Mouse (Mus musculus) limb, embryonic 14.5 days (tissue): ENCODE results near the gene Wtap. TPM values are rescaled to one million over a fixed set of nuclear protein-coding genes. Genes with fewer than 3 reads are reported as not detected.
A peak's percentile ranks its signal among the peaks of the same experiment; 100 is the strongest.
"Not testable (repeated sequence)": the region's sequence is repeated elsewhere in the genome, so short reads cannot be mapped to it uniquely, and the experiment has no call there.

Experiments
- ATAC-seq: fragments of 200-750 bp; cut with Nextera tagmentation; 2 replicates; pipeline ENCODE4 v1.8.0; 2017; ENCODE audit warnings: low read depth, moderate number of reproducible peaks, moderate TSS enrichment; ENCODE audit not compliant: low FRiP score
- DNase-seq: peaks from one replicate; pipeline ENCODE4 v3.0.0-alpha.2; 2015; ENCODE audit warnings: low spot score
- H3K27ac ChIP-seq: fragments of 300-500 bp; sonication (generic); replicated peaks from 2 replicates; pipeline ENCODE4 v1.5.1; 2014; ENCODE audit warnings: low read depth, mild to moderate bottlenecking, low read length, moderate library complexity, mixed read lengths
- H3K27me3 ChIP-seq: fragments of 300-500 bp; sonication (generic); 2 replicates; pipeline ENCODE4 v1.6.1; 2014; ENCODE audit warnings: low read length, mixed read lengths; ENCODE audit not compliant: control insufficient read depth, insufficient read depth
- H3K36me3 ChIP-seq: fragments of 300-500 bp; sonication (generic); 2 replicates; pipeline ENCODE4 v1.6.1; 2014; ENCODE audit warnings: mild to moderate bottlenecking, low read length, moderate library complexity, mixed read lengths; ENCODE audit not compliant: control insufficient read depth, insufficient read depth
- H3K4me1 ChIP-seq: fragments of 300-500 bp; sonication (generic); 2 replicates; pipeline ENCODE4 v1.6.1; 2014; ENCODE audit warnings: antibody characterized with exemption, low read length, mixed read lengths; ENCODE audit not compliant: control insufficient read depth, insufficient read depth
- H3K4me2 ChIP-seq: fragments of 300-500 bp; sonication (generic); replicated peaks from 2 replicates; pipeline ENCODE4 v1.6.1; 2014; ENCODE audit warnings: low read depth, mild to moderate bottlenecking, low read length, moderate library complexity; ENCODE audit not compliant: severe bottlenecking
- H3K4me3 ChIP-seq: fragments of 300-500 bp; sonication (generic); replicated peaks from 2 replicates; pipeline ENCODE4 v1.5.1; 2014; ENCODE audit warnings: low read length
- H3K9ac ChIP-seq: fragments of 300-500 bp; sonication (generic); 2 replicates; pipeline ENCODE4 v1.6.1; 2014; ENCODE audit warnings: mild to moderate bottlenecking, low read depth, low read length, moderate library complexity; ENCODE audit not compliant: severe bottlenecking
- H3K9me3 ChIP-seq: fragments of 300-500 bp; sonication (generic); 2 replicates; pipeline ENCODE4 v1.6.1; 2016; ENCODE audit warnings: low read length; ENCODE audit not compliant: control insufficient read depth
- POLR2A ChIP-seq: fragments of 200-500 bp; IDR thresholded peaks from 2 replicates; pipeline ENCODE4 v1.8.0; 2012; ENCODE audit warnings: inconsistent platforms, mild to moderate bottlenecking, moderate library complexity, borderline replicate concordance; ENCODE audit not compliant: insufficient read depth, insufficient read length; ENCODE audit errors: extremely low read depth
- WGBS: fragments of 180-500 bp; shearing (Covaris S2); extraction: QIAGEN DNeasy Blood & Tissue Kit; methylation state at CpG from one replicate; pipeline ENCODE4 v1.1.7; 2014; 5-methylcytosine and 5-hydroxymethylcytosine counted together
- polyA plus RNA-seq, 2 experiments: library from polyadenylated mRNA; depleted of rRNA in 1 of 2; stranded (reverse) in 1 of 2; unstranded in 1 of 2; fragments of >200 nt; fragmentation: Nextera tagmentation in 1 of 2; extraction: Ambion mirVana in 1 of 2; gene quantifications; 2 replicates each; pipeline versions ENCODE4 v1.2.1 to v1.2.3; 2012 to 2014

Gene Wtap
- polyA plus RNA-seq, 2 experiments: 86.1 to 135 TPM

DNA sequence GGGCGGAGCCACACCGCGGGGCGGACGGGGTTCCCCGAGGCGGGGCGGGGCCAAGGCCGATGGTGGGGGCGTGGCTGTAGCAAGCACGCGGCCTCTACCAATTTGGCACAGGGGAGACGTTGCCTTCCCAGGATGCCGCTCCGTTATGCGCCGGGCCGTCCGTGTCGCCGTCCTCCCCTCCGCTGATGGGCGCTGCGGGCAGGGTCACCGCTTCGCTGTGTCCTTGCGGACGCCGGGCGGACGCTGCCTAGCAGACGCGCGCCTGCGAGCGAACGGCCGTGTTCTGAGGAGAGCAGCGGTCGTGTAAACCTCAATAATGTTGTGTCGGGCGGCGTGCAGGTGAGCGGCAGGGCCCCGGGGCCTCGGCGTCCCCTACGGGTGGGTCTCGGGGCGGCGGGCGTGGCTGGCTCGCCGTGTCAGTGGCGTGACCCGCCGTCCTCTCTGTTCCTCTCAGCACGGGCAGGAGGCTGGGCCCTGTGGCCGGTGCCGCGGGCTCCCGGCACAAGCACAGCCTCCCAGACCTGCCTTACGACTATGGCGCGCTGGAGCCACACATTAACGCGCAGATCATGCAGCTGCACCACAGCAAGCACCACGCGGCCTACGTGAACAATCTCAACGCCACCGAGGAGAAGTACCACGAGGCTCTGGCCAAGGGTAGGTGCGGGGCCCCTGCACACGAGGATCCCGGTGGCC lies 13.9 kb upstream of the Wtap start:
- H3K9ac ChIP-seq: peak overlapping the region; percentile 73
- under 1% methylated on average over 45 of the region's 76 CpGs for WGBS
- H3K27me3 ChIP-seq: no peaks in the 10 kb centered on the region
- H3K4me3 ChIP-seq: peak overlapping the region; percentile 82
- H3K4me2 ChIP-seq: peak overlapping the region; percentile 76
- DNase-seq (peak; percentile 95), ATAC-seq (peak; percentile 98)
- peaks cover 13% of the 10 kb centered on the region for H3K36me3 ChIP-seq
- H3K9me3 ChIP-seq: no peaks in the 10 kb centered on the region
- H3K4me1 ChIP-seq: peaks cover 8% of the 10 kb centered on the region
- no peak for TF ChIP-seq POLR2A
- peak overlapping the region; percentile 73 for H3K27ac ChIP-seq

DNA sequence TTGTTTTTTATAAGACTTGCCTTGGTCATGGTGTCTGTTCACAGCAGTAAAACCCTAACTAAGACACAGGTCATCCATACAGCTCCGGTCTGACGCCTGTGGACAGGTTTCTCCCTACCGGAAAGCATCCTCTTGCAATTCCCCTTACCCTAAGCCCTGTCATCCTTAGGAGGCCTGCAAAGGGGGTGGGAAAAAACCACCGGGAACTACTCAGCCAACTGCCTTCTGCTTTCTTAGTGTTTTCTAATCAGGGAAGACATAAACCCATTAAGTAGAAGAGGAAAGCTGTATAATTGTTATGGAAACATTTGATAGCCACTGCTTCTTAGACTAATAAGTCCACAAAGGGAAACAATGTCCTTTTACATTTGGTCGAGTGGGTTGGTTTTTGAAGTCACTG lies 13.0 kb upstream of the Wtap start:
- Histone ChIP-seq H3K4me1 (peaks cover 8% of the 10 kb centered on the region), H3K9ac (peak overlapping the region; percentile 73), H3K9me3 (no peaks in the 10 kb centered on the region), H3K4me2 (peak overlapping the region; percentile 76), H3K36me3 (peaks cover 6% of the 10 kb centered on the region), H3K27me3 (no peaks in the 10 kb centered on the region), H3K27ac (no peak overlapping the region), H3K4me3 (peak overlapping the region; percentile 82)
- ATAC-seq (no peak), DNase-seq (no peak)
- WGBS: 48% methylated on average over 5 of the region's 5 CpGs
- TF ChIP-seq POLR2A: no peak

DNA sequence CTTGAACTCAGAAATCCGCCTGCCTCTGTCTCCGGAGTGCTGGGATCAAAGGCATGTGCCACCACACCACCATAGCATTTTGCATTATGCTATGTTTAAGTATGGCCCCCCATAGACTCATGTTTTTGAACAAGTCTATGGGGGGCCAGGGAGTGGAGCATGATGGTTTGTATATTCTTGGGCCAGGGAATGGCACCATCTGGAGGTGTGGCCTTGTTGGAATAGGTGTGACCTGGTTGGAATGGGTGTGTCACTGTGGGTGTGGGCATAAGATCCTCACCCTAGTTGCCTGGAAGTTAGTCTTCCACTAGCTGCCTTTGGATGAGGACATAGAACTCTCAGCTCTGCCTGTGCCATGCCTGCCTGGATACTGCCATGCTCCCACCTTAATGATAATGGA lies 12.6 kb upstream of the Wtap start, which contains the start of gene Sod2:
Sod2 (plus strand) TSS at position 301 of the 400 bp plus-strand sequence.
- H3K36me3 ChIP-seq, DNase-seq, H3K9me3 ChIP-seq, ATAC-seq, H3K4me1 ChIP-seq, H3K27me3 ChIP-seq: not testable (repeated sequence)
- 94% methylated on average over 2 of the region's 2 CpGs for WGBS
- Histone ChIP-seq H3K4me2 (peak within 1 kb of the TSS; percentile 76), H3K27ac (peak within 1 kb of the TSS; percentile 73; the same call in 1 of the 2 replicates), H3K4me3 (peak within 1 kb of the TSS; percentile 82), H3K9ac (peak within 1 kb of the TSS; percentile 73)

DNA sequence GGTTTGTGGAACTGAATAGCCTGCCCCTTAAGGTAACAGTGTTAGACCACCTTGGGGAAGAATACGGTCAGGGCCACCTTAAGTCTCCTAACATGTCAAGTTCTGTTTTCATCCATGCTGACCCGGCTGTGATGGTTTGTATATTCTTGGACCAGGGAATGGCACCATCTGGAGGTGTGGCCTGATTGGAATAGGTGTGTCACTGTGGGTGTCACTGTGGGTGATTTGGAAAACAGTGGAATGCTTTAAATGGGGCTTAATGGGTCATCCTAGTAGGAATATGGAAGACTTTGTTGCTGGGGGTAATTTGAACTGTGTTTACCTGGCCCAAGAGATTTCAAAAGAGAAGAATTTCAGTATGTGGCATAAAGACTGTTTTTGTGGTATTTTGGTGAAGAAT lies 10.5 kb upstream of the Wtap start:
- H3K27me3 ChIP-seq, H3K4me2 ChIP-seq, DNase-seq, H3K36me3 ChIP-seq, H3K9me3 ChIP-seq, H3K4me1 ChIP-seq, H3K27ac ChIP-seq, ATAC-seq, H3K4me3 ChIP-seq, H3K9ac ChIP-seq: not testable (repeated sequence)
- WGBS: 72% methylated on average over 2 of the region's 2 CpGs

DNA sequence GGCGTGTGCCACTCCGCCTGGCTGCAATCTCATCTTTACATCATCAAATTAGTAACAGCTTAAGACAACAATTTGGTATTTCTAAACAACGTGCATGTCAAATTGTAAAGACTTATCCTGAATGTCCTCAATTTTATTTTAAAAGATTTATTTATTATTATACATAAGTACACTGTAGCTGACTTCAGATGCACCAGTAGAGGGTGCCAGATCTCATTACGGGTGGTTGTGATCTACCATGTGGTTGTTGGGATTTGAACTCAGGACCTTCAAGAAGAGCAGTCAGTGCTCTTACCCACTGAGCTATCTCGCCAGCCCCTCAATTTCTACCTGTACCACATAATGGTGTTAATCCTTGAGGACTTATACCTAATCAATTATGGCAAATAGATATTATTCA lies 8.3 kb upstream of the Wtap start:
- H3K27ac ChIP-seq, H3K36me3 ChIP-seq, H3K9ac ChIP-seq, H3K9me3 ChIP-seq, DNase-seq, H3K27me3 ChIP-seq, H3K4me3 ChIP-seq, H3K4me2 ChIP-seq, H3K4me1 ChIP-seq, ATAC-seq: not testable (repeated sequence)
- 92% methylated on average over 5 of the region's 5 CpGs for WGBS

DNA sequence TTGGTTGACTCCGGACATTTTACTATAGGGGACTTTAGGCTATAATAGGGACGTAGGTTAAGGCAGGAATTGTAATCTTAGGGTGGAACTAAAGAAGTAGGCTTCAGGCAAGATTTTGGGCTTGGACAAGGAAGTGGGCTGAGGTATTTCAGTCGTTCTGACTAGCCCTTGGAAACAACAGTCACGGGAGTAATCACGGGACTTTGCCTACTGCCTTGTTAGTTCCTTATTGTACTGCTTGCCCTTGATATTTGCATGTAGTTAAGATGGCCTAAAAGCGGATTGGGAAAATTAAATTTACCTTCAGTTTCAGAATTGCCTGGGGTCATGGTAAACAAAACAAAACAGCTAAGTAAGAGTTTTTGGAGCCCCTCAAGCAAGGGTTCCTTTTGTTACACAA lies 5.1 kb upstream of the Wtap start:
- Histone ChIP-seq H3K4me3 (no peak overlapping the region), H3K4me1 (no peaks in the 10 kb centered on the region), H3K36me3 (no peaks in the 10 kb centered on the region), H3K9ac (no peak overlapping the region), H3K27ac (no peak overlapping the region), H3K9me3 (no peaks in the 10 kb centered on the region), H3K27me3 (no peaks in the 10 kb centered on the region), H3K4me2 (no peak overlapping the region)
- no peak for ATAC-seq
- 70% methylated on average over 6 of the region's 6 CpGs for WGBS
- DNase-seq: no peak
- TF ChIP-seq POLR2A: no peak
